Mouse (Mus musculus) adrenal gland, postnatal 4 days (tissue): ENCODE results near the gene Plekhh1. TPM values are rescaled to one million over a fixed set of nuclear protein-coding genes. Genes with fewer than 3 reads are reported as not detected.
"Not testable (repeated sequence)": the region's sequence is repeated elsewhere in the genome, so short reads cannot be mapped to it uniquely, and the experiment has no call there.

Source experiments
- DNase-seq, 2 experiments: peaks; one replicate each; pipeline ENCODE4 v3.0.0; 2021 to 2022; ENCODE audit warnings: low spot score in 2 of 2, mixed read lengths in 2 of 2
- total RNA-seq, 2 experiments: library from RNA; stranded (reverse); gene quantifications; 2 replicates each; pipeline ENCODE4 v1.2.3; 2021

The Plekhh1 gene
- total RNA-seq, 2 experiments from 2014 or later, result 2.7 to 6.7 TPM

DNA sequence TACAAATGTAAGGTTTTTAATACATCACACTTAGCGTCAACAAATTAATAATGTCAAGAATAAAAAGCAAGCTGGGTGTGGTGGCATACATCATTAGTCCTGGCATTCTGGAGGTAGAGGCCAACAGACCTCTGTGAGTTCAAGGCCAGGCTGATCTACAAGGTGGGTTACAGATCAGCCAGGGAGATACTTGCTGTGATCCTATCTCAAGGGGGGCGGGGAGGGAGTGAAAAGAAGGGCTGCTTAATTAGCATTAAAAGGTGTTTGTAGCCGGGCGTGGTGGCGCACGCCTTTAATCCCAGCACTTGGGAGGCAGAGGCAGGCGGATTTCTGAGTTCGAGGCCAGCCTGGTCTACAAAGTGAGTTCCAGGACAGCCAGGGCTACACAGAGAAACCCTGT is 1.4 kb upstream of the Plekhh1 start:
- DNase-seq, result not testable (repeated sequence)

DNA sequence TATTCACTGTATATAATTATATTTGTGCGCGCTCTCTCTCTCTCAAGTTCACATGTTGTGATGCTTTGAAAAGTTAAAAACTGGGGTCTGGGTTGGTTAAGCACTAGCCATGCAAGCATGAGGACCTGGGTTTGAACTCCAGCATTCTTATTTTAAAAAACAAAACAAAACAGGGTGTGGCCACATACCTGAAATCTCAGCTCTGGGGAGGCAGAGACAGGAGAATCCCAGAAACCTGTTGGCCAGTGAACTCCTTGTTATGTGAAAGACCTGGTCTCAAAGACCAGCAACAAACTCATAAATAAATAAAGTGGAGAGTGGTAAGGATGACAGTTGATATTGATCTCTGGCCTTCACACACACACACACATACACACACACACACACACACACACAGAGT is 5.4 kb downstream of the Plekhh1 start:
- no peak for DNase-seq

DNA sequence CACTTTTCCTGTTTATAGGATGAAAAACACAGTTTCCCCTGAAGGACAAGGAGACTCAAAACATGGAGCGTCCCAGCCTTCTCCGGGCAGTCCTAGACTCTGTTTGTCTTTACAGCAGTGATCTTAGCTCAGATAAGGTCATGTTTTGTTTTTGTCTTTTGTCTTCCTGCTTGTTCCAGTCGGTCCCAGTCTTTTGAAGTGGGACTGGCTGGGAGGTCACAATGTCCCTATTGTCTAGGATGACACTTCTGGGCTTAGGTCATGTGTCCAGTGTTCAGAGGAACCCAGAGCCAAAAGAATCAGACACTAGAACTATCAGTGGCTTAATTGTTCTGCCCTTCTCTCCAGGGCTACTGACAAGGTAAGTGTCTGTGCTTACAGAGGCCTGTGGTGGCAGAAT is 6.4 kb downstream of the Plekhh1 start:
- no peak for DNase-seq

DNA sequence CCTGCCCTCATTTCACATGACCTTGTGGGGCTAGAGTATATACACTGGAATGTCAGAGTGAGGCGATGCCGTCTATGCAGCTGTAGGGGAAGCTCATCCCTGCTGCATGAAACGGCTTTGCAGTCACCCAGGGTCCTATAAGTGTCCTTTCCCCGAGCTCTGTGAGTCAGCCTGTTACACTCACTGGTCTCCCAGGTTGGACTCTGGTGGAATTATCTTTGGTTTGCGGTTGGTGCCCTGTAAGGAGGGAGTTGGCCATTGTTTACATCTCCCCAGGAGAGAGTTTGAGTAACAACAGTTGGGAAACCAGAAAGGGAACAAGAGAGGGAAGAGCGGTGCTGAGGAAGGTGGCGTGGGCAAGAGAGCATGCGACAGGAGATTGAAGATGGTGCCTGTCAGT is 10.7 kb downstream of the Plekhh1 start:
- no peak for DNase-seq

DNA sequence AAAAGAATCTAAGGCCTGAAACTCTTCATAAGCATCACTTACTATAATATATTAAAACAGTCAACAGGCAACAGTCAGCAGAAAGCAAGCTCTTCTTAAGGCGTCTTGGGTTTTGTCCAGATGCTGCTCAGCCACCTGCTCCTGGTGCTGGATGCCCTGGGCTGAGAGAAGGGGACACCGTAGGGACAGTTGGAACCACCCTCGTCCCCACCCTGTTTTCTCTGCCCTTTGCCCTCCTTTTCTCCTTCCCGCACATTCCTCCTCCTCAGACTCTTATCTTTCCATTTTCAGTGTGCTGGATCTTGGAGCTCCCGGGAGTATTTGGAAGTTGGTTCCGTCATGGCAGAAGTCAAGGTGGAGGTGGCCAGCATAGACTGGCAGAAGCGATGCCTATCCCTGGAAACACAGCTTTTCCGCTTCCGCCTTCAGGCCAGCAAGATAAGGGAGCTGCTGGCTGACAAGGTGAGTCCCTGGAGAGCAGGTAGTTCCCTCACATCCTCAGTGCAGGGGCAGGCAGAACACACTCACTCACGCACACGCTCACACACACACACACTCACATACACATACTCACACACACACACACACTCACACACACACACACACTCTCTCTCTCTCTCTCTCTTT is 11.4 kb downstream of the Plekhh1 start:
- no peak for DNase-seq

DNA sequence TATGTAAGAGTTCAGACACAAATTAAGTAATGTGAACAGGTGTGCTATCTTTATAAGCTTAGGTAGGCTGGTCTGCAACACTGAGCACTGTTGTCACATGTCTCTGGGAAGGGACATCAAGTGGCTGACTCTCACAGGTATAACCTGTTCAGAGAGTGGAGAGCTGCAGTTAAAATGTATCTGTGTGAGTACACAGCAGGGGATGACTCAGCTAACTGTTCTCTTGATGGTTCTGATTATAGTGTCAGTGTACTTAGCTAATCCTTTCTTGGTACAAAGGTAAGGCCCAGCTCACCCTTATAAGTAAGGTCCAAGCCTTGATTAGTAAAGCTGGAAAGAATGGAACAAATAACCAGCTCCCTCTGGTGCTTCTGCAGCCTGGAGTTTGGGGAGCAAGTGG is 12.5 kb downstream of the Plekhh1 start:
- DNase-seq, result no peak

DNA sequence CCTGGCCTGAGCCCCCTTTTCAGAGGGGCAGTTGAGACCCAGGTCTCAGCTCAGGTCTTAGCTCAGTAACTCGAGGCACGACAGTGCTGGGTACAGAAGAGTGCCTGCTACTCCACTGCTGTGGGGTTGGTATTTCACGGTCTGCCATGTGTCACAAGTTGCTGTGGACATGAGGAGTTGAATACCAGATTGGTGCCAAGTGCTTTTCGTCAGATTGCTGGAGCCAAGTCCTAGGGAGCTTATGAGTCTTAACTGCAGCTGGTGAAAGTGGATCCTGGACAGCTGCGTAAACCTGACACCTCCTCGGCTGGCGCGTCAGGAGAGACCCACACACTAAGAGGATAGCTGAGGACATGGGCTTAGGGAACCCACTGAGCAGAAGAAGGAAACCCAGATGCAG is 15.7 kb downstream of the Plekhh1 start:
- no peak for DNase-seq

DNA sequence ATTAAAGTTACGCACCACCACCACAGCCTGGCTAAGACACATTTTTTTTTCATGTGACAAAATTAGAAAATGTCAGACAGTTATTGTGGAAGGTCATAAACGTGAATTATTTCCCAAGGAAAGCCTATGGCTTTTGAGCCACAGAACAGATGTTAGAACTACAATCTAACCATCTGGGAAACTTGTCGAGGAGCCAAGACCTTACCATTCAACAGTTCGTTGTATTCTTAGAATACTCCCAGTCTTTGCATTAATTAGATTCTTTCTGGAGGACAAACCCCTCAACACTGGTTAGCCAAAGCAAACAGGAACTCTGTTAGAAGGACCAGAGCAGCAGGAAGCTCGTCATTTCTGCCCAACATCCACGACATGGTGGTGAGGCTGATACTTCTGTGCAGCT is 17.2 kb downstream of the Plekhh1 start:
- no peak for DNase-seq

DNA sequence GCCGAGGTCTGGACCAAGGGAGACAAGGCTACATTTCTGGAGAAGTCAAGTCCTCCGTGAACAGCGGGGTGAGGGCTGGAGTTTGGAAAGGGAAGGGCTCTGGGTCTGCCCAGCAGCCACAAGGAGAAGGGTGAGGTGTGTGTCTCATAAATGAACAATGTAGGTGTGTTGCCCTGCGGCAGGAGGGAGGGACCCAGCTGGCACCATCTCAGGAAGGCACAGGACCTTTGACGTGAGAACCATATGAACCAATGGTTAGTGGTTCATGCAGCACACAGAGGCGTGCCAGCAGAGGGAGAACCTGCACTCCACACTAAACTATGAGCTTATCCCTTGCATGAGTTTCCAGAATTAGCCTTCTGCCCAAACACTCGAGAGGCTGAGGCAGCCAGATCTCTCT is 18.2 kb downstream of the Plekhh1 start:
- no peak for DNase-seq

DNA sequence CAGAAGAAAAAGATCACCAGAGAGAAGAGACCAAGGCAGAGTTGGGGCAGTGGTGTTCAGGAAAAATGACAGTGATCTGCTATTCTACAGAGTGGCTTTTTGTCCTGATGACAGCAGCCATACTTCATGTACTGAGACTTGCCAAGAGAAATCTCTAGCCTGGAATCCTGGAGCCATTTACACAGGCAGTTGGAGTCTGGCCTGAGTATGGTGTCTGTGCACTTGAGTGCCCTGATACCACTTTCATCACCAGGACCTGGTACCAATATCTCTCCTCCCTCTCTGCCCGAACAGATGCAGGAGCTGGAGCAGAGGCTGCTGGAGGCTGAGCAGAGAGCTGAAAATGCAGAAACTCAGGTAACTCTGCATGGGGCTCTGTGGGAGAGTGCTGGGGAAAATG is 19.9 kb downstream of the Plekhh1 start:
- no peak for DNase-seq

DNA sequence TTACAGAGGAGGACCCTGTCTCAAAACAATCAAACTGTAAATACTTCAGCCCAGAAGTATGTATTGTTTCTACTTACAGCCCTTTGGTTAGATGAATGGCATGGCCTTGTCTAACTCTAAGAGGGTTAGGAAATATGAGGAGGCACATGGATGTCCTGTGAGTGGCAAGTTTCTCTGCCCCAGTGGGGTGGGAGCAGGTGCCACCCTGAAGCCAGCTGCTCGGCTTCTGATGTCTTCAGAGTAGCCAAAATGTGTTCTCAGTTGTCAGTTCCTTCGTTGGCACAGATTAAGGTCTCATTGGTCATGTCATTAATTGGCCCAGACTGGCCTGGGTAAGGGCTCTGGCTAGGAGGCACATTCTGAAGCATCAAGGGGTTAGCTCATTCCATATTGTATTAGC is 20.8 kb downstream of the Plekhh1 start:
- DNase-seq, result no peak

DNA sequence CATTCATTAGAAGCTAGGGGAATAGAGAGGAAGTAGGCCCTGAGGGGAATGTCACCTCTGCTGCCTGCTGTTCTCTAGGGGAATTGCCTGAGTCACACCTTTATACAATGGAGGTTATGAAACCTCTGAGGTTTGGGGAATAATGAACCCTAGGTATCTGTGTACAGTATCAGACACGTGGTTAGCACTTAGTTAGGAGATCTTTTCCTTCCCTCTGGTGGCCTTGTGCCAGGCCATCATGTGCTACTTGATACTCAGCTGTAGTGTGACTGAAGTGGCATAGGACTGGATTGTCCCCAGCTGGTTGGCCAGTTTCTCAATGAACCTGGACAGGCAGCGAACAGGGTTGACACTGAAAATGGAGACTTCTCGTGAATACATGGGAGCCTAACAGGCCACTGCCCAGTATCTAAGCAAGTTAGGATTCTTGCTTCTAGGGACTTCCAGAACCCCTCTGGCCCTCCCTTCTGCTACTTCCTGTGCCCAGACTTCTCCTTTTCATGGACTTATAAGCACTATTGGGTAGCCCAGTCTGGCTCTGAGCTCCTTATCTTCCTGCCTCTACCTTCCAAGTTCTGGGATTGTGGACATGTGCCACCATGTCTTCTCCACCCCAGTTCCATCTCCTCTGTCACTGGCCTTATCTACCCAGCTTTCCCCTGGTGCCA is 21.7 kb downstream of the Plekhh1 start:
- no peak for DNase-seq

DNA sequence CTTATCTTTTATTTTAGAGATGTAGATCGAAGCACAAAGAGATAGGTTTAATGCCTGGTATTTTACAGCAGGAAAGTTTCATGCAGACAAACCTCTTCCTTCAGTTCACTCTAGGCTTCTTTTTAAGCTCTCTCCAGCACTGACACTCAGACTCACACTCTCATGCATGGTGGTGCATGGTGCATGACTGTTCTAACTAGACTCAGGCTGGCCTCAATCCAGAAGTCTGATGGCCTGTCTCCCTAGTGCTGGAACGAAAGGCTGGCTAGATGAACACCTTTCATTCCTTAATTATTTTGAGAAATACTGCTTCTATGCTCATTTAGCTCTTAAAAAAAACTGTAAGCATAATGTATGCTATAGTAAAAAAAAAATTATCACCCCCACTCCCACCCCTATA is 23.1 kb downstream of the Plekhh1 start:
- no peak for DNase-seq

DNA sequence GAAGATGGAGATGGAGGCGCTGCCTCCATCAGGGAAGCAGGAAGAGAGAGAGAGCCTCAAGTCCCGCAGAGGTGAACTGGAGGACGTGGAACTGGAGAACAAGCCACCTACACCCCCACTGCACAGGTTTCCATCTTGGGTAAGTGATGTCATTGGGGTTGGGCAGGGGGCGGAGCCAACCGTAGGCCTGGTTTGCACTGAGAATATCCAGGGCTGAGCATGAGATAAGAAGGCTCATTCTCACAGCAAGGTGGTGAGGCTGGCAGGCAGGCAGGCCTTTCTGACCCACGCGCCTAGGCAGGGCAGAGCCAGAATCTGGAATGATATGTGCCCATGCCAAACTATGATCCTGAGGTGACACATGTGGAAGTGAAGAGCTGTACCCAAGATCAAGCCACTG is 26.3 kb downstream of the Plekhh1 start:
- DNase-seq, result no peak

DNA sequence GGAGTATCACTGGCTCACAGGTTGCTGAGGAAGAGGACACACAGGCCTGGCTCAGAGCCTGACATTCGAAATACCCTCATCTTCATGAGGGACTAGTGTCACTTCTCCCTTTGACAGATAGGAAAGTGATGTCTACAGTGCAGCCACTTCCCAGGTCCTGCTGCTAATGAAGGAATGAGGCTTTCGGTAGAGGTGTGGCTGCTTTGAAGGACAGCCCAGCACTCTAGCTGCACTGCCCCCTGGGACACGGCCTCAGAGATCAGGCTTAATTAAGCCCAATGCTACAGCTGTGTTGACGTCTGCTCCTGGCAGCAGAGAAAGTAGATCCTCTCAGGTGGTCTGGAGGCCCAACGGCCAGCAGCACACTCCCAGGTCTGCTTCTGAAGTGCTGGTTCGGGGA is 30.6 kb downstream of the Plekhh1 start:
- no peak for DNase-seq

DNA sequence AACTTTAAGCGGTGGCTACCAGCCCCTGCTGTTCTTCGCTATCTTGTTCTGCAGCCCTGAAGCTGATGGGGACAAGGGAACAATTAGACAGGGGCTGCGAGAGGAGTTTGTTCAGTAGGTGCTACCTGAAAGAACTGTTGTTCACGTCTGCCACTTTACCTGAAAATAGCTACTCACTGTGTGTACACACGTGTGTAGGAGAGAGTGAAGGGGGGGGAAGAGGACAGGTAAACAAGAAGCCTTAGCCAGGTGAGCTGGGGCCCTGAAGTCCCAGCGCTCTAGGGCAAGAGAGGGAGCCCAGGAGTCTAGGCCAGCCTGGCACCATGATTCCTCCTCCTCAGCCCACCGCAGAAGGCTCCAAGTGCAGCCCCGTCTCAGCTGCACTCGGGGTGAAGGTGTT is 31.2 kb downstream of the Plekhh1 start:
- no peak for DNase-seq

DNA sequence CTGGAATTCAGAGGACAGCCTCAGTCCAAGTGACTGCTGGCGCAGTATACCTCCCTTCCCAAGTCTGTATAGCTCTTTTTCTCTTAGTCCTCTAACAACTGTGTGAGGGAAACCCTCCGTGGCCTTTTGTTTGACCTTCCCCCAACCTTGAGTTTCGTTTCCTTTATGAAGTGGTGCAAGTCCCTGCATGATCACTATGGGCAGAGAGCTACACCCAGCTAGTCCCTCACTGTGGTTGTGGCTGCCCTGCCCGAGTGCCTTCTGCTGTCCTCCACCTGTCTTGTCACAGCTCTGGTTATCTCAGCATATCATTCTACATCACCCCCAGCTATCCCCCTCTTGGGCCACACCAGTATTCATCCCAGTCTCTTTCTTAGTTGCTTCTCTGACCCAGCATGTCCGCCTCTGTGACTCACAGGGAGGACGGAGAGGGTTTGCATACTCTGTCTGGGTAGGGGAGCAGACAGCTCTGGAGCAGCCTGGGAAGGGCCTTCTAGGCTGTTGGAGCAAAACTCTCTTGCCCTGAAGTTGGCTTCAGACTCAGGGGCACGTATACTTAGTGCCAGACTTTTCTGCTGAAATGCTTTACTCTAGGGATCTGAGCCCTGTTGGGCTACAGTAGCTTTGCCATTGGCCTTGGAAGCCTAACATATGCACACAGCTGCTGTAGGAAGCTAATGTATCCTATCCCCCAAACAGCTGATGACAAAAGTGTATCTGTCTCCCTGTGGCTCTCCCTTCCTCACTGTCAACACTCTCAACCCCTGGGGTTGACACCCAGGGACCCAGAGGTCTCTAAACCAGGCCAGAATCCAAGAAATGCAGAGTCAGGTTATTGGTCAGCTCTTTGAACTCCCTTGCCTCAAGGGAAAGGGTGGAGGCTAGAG is 32.0 kb downstream of the Plekhh1 start:
- DNase-seq, result no peak

DNA sequence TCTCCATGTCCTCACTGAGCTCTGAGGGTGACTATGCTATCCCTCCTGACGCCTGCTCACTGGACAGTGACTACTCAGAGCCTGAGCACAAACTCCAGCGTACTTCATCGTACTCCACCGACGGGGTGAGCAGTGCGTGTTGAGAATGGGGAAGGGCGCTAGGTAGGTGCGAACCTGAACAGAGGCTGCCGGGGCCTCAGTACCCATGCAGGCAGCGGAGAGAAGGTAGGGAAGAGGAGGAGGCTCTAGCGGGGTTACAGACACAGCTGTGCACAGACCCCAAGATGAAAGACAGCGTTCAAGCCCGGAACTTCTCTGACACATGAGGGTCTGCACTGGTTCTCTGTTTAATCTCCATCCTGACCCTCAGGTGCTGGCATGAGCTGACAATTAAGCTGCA is 35.5 kb downstream of the Plekhh1 start:
- DNase-seq, result no peak

DNA sequence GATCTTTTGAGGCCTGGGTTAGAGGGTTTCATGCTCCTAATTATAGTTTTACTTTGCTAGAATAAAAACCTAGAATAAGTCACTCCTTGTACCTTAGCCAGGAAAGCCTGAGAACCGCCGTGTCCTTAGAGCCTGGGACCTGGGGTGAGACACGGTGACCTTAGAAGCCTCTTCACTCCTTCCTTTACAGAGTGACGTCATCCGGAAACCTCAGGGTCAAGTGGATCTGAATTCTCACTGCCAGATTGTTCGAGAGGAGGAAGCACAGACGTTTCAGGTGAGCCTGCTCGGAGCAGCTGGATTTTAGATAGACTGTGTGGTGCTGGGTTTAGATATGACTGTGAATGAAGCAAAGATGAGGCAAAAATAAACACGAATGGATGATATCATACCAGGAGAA is 37.5 kb downstream of the Plekhh1 start:
- DNase-seq, result no peak

DNA sequence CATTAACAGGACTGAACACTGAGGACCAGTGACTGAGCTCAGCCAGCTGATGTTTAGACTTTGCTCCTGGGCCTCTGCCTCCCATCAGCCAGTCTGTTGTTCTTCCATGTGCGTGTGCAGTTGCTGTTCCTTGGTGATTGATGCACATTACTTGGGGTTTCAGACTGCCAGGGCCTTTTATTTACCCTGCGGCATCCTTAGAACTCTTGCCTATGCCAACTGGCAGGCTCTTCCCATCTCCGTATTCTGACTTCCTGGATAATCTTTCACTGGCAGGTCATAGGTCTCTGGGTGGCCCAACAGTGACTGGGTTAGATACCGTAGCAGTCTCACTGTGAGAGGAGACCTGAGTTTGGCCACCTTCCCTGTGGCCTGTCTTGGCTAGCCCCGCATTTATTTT is 38.6 kb downstream of the Plekhh1 start:
- no peak for DNase-seq

DNA sequence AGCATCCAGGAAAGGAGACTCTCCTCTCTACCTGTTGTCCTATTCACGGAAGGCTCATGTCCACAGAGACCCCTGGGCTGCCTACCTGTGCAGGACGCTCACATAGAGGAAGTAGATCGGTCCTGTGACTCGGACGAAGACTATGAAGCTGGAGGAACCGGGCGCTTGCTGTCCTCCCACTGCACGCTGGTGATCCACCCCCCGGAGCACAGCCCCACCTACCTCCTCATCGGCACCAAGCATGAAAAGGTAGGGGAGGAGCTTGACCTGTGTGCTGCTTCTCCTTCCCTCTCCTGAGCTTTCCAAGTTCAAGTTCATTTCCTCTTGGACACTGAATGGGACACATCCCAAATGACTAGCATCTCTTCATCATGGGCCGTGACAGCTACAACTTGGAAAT is 39.3 kb downstream of the Plekhh1 start:
- DNase-seq, result no peak

DNA sequence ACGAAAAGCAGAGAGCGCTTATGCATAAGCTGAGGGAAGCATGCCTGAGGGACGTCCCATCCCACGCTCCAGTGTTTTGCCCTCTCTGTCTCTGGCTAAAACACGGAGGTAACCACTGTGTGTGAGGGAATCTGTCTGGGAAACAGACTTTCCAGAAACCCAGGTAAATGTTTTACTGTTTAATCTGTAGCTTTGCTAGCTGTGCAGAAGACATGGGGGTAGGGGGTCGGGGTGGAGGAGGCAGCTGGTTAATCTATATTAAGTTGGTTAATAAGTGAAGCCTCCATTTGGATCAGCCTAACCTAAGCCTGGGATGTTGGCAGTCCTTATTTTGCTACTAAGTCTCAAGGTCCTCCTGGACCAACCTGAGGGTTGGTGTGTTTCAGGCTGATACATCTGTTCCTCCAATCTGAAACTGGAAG is 40.2 kb downstream of the Plekhh1 start:
- DNase-seq, result no peak
